ENCODE assay signal across 14 mouse cellular contexts in the genomic region with DNA sequence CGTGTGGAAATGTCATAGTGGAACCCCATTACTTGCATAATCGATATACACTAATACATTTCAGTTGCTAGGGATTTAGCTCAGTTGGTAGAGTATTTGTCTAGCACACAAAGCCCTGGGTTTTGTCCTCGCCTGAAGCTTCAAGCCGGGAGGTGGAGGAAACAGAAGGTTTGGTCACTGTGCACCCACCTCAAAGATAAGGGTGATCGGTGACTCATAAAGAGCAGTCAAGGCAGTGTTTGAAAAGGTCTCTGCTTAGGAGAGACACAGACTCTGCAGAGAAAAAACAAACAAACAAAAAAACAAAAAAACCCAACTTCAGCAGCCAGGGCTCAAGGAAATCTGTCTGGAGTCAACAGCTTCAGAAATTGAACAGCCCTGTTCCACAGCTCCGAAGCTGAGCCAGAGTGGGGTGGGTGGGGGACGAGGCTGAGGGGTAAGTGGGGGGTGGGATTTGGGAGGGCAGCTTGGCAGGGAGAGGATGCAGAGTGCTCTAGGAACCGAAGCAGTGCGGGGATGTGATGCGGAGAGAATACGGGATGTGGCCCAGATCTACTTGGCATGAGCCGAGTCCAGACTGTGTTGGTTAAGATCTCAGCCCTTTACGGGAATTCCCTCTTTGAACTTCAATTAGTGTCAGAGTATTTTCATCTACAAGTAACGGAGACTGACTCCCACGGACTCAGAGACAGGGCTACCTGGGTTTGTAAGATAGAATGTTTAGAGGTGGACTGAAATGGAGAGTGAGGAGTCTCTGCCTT. TPM values are rescaled to one million over a fixed set of nuclear protein-coding genes. Genes with fewer than 3 reads are reported as not detected.
DNase-seq lines count a peak whose midpoint lies in the region; ATAC-seq and TF ChIP-seq lines count a peak whose summit lies in the region.
"Had no signal": no experiment of that assay in that cellular context is flagged by ENCODE, and none has a peak within 500 bp of the region (broad histone marks: within the 10 kb centered on the region; RNA-seq: fewer than 3 reads in every experiment).

No protein-coding gene starts in this region.

- no peaks in the 10 kb centered on the region for H3K9me3 ChIP-seq in liver, embryonic 12.5 days (replicated peaks)
- no peaks in the 10 kb centered on the region for H3K9me3 ChIP-seq in stomach, embryonic 15.5 days
- H3K9me3 ChIP-seq: limb, embryonic 13.5 days; neural tube, embryonic 15.5 days had no signal

- no peak for TF ChIP-seq POLR2A in liver, adult 2 months (IDR thresholded peaks at IDR 0.05; ENCODE audit: extremely low read depth, insufficient read depth, low read length)

- H3K79me2 ChIP-seq in liver, adult 2 months (ENCODE audit: control insufficient read depth, insufficient read depth, low read length): no peaks in the 10 kb centered on the region

- intact Hi-C loops in heart, postnatal 25 days (cut with DNase I): no loop called here
- intact Hi-C loops in left cerebral cortex, postnatal 4 days (cut with DNase I): no loop called here

- no peaks in the 10 kb centered on the region for H3K27me3 ChIP-seq in liver, adult 2 months (ENCODE audit: control insufficient read depth, insufficient read depth, low read length)
- 0 out of 2 replicates have a peak, but pooled peaks cover 18% of the 10 kb centered on the region for H3K27me3 ChIP-seq in liver, embryonic 12.5 days (replicated peaks)
- no peaks in the 10 kb centered on the region for H3K27me3 ChIP-seq in stomach, embryonic 15.5 days (replicated peaks)
- H3K27me3 ChIP-seq: limb, embryonic 13.5 days; neural tube, embryonic 15.5 days had no signal

- DNase-seq in heart, adult 11 months: peak; percentile 92
- no peak for DNase-seq in heart, postnatal 25 days (ENCODE audit: low spot score)
- no peak for DNase-seq in liver, adult 2 months (ENCODE audit: extremely low read depth, low read depth, low spot score)
- no peak for DNase-seq in left cerebral cortex, postnatal 4 days
- no peak for DNase-seq in urinary bladder, adult 18-20 months (ENCODE audit: low spot score in 2 of 2)
- DNase-seq: cerebellum, adult 9-11 months; kidney, adult 8-10 months; lung, postnatal 4 days had no signal

- H3K9ac ChIP-seq in liver, adult 2 months (ENCODE audit: low read depth, low read length): no peak overlapping the region
- H3K9ac ChIP-seq in liver, embryonic 12.5 days: no peak overlapping the region
- no peak overlapping the region for H3K9ac ChIP-seq in stomach, embryonic 15.5 days
- H3K9ac ChIP-seq: limb, embryonic 13.5 days; neural tube, embryonic 15.5 days had no signal

- H3K4me1 ChIP-seq in liver, adult 2 months (ENCODE audit: control insufficient read depth, insufficient read depth, low read length): peaks cover 3% of the 10 kb centered on the region; the same call in 1 of the 2 replicates
- peaks cover 38% of the 10 kb centered on the region for H3K4me1 ChIP-seq in liver, embryonic 12.5 days
- peaks cover 31% of the 10 kb centered on the region for H3K4me1 ChIP-seq in brown adipose tissue, adult 24 weeks (ENCODE audit: control insufficient read depth, insufficient read depth, insufficient read length, low read length)
- peaks cover 46% of the 10 kb centered on the region for H3K4me1 ChIP-seq in stomach, embryonic 15.5 days

- peak overlapping the region; percentile 27; the same call in 1 of the 2 replicates for H3K27ac ChIP-seq in liver, adult 2 months (replicated peaks; ENCODE audit: insufficient read depth, low read depth, low read length)
- H3K27ac ChIP-seq in liver, embryonic 12.5 days: no peak overlapping the region
- H3K27ac ChIP-seq in brown adipose tissue, adult 24 weeks (replicated peaks; ENCODE audit: low read depth, low read length): peak overlapping the region; percentile 69
- H3K27ac ChIP-seq in stomach, embryonic 15.5 days: peak overlapping the region; percentile 44; the same call in 1 of the 2 replicates
- H3K27ac ChIP-seq: neural tube, embryonic 15.5 days had no signal

- ATAC-seq in liver, embryonic 12.5 days: no peak
- ATAC-seq in stomach, embryonic 15.5 days (ENCODE audit: insufficient read depth, low FRiP score, low read depth): no peak
- ATAC-seq: midbrain, embryonic 16.5 days had no signal

- H3K4me3 ChIP-seq in liver, adult 2 months (ENCODE audit: insufficient read depth, low read depth, low read length): no peak overlapping the region
- no peak overlapping the region for H3K4me3 ChIP-seq in liver, embryonic 12.5 days
- H3K4me3 ChIP-seq in brown adipose tissue, adult 24 weeks (ENCODE audit: insufficient read depth, low read depth, low read length): no peak overlapping the region
- H3K4me3 ChIP-seq in stomach, embryonic 15.5 days (replicated peaks): no peak overlapping the region
- H3K4me3 ChIP-seq: limb, embryonic 13.5 days; neural tube, embryonic 15.5 days had no signal

- H3K36me3 ChIP-seq in liver, adult 2 months (ENCODE audit: control insufficient read depth, insufficient read depth, low read length): no peaks in the 10 kb centered on the region
- H3K36me3 ChIP-seq in liver, embryonic 12.5 days: no peaks in the 10 kb centered on the region
- no peaks in the 10 kb centered on the region for H3K36me3 ChIP-seq in stomach, embryonic 15.5 days
- H3K36me3 ChIP-seq: limb, embryonic 13.5 days; neural tube, embryonic 15.5 days had no signal

- 66% methylated on average over 15 of the region's 15 CpGs for WGBS in liver, adult 2 months
- WGBS in liver, embryonic 12.5 days (ENCODE audit: insufficient replicate concordance): 53% methylated on average over 15 of the region's 15 CpGs
- 53% methylated on average over 15 of the region's 15 CpGs for WGBS in stomach, embryonic 15.5 days

- TF ChIP-seq CTCF in liver, adult 2 months (IDR thresholded peaks at IDR 0.05; ENCODE audit: low read depth, low read length): no peak

- no peak overlapping the region for H3K4me2 ChIP-seq in liver, embryonic 12.5 days
- H3K4me2 ChIP-seq in stomach, embryonic 15.5 days: no peak overlapping the region
- H3K4me2 ChIP-seq: limb, embryonic 13.5 days; neural tube, embryonic 15.5 days had no signal

RNA-seq across cellular contexts. Expression of a gene that starts 40.6 kb away (rescaled TPM):
- 10 to 100 TPM; 59.4 to 63.6 TPM for total RNA-seq in heart, postnatal 25 days (2021)
- total RNA-seq in liver, adult 2 months (2014; rRNA removed): 18.6 and 24.3 TPM in 2 replicates
- 13.4 and 15.0 TPM in 2 replicates for polyA plus RNA-seq in liver, adult 2 months (2012; rRNA removed)
- polyA plus RNA-seq in liver, embryonic 12.5 days (2016; fragmentation: Nextera tagmentation; extraction: Ambion mirVana): 28.6 and 30.8 TPM in 2 replicates
- polyA plus RNA-seq in brown adipose tissue, adult 24 weeks (2012; ENCODE audit: insufficient read depth, insufficient read length, missing spikeins): 10.1 and 15.5 TPM in 2 replicates
- polyA plus RNA-seq in stomach, embryonic 15.5 days (2015; fragmentation: Nextera tagmentation; extraction: Ambion mirVana): 94.1 and 102 TPM in 2 replicates
- total RNA-seq in left cerebral cortex, postnatal 4 days (2021): 10 to 100 TPM; 32.1 to 32.9 TPM
